Comparison of ENCODE assay signal across 8 mouse cellular contexts in the genomic region with DNA sequence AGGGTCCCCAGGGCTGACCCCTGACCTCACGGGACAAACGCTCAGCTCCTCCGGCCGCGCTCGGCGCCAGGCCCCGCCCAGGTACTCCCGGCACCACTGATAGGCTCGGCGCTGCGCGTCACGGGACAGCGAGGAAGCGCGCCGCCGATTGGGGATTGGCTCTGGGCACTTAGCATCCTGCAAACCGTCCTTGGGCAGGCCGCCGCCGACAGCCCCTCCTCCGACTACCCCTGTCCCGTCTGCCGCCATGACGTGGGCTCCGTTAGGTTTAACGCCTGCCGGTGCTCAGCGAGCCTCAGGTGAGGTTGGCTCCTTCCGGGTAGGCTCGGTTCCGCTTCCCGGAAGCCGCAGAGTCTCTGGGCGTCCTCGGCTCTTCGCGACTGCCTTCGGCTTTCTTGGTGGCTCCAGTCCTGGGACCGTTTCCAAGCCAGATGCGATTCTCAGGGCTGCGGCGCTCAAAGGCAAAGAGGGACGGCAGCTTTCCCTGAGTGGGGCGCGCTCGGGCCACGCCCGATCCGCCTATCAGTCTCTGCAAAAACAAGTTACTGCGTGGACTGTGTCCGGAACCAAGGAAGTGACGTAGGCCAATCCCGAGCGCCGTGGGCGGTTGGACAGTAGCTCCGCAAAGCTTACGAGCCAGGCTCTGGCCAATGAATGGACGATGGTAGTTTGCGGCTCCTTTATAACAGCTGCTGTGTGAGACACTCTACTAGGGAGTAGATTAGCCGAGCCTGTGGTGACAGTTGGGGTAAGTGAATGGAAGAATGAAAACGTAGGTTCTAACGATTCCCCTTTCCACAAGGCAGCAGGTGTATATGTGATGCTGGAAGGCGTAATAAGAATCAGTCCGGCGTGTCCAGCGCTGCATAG. TPM values are rescaled to one million over a fixed set of nuclear protein-coding genes. Genes with fewer than 3 reads are reported as not detected.
DNase-seq lines count a peak whose midpoint lies in the region; ATAC-seq and TF ChIP-seq lines count a peak whose summit lies in the region.

C730034F03Rik (plus strand) TSS at position 238 of the 870 bp plus-strand sequence.
Gm44502 (minus strand) TSS at position 345 of the 870 bp plus-strand sequence.
Chkb (minus strand) TSS at position 557 of the 870 bp plus-strand sequence.

- DNase-seq in MN1 (ENCODE audit: low spot score) = peak; percentile 97
- DNase-seq in cerebellum, adult 9-10 months = peak; percentile 94
- peak; percentile 93 for DNase-seq in hindbrain, embryonic 10.5 days (ENCODE audit: low spot score)
- DNase-seq in layer of hippocampus, adult 9-11 months = peak; percentile 97
- DNase-seq in lung, postnatal 0 days (ENCODE audit: low spot score) = peak; percentile 98
- peak; percentile 80 for DNase-seq in ovary, postnatal 14 days (ENCODE audit: low spot score)
- DNase-seq in thymus, postnatal 14 days = peak; percentile 94

- ATAC-seq in frontal cortex, adult (ENCODE audit: low TSS enrichment) = peak; percentile 97
- ATAC-seq in lung, postnatal 0 days = peak; percentile 95

- H3K4me1 ChIP-seq in hindbrain, embryonic 10.5 days (replicated peaks) = peaks cover 38% of the 10 kb centered on the region
- peaks cover 6% of the 10 kb centered on the region; the same call in 1 of the 2 replicates for H3K4me1 ChIP-seq in lung, postnatal 0 days (ENCODE audit: insufficient read depth, low read depth, low read length)

- H3K4me2 ChIP-seq in lung, postnatal 0 days (replicated peaks; ENCODE audit: low read depth, low read length) = peak within 1 kb of the TSS; percentile 98

- H3K4me3 ChIP-seq in hindbrain, embryonic 10.5 days = peak within 1 kb of the TSS; percentile 83
- peak within 1 kb of the TSS; percentile 86 for H3K4me3 ChIP-seq in lung, postnatal 0 days (ENCODE audit: low read depth, low read length)

- H3K36me3 ChIP-seq in hindbrain, embryonic 10.5 days = peaks cover 31% of the 10 kb centered on the region
- H3K36me3 ChIP-seq in lung, postnatal 0 days (ENCODE audit: insufficient read depth, low read length) = 0 out of 2 replicates have a peak, but pooled peaks cover 3% of the 10 kb centered on the region

- H3K9ac ChIP-seq in lung, postnatal 0 days (replicated peaks; ENCODE audit: low read depth) = peak within 1 kb of the TSS; percentile 95

- H3K27ac ChIP-seq in hindbrain, embryonic 10.5 days = peak within 1 kb of the TSS; percentile 97
- H3K27ac ChIP-seq in lung, postnatal 0 days (ENCODE audit: low read length) = peak within 1 kb of the TSS; percentile 98

- no peaks in the 10 kb centered on the region for H3K27me3 ChIP-seq in hindbrain, embryonic 10.5 days (ENCODE audit: insufficient read depth, poor library complexity, severe bottlenecking)
- no peaks in the 10 kb centered on the region for H3K27me3 ChIP-seq in lung, postnatal 0 days (replicated peaks; ENCODE audit: insufficient read depth, low read length)

- WGBS in hindbrain, embryonic 10.5 days = under 1% methylated on average over 70 of the region's 70 CpGs
- 3% methylated on average over 60 of the region's 70 CpGs for WGBS in lung, postnatal 0 days

- no peak for TF ChIP-seq CTCF in lung, postnatal 0 days (IDR thresholded peaks at IDR 0.05)

- no peaks in the 10 kb centered on the region for H3K9me3 ChIP-seq in hindbrain, embryonic 10.5 days
- H3K9me3 ChIP-seq in lung, postnatal 0 days (ENCODE audit: low read length) = no peaks in the 10 kb centered on the region

- TF ChIP-seq EP300 in lung, postnatal 0 days (IDR thresholded peaks at IDR 0.05) = no peak; the same call in 1 of the 2 replicates

RNA-seq across cellular contexts. Expression of gene C730034F03Rik, which starts in this region (rescaled TPM):
- 3.8 and 6.5 TPM in 2 replicates for polyA plus RNA-seq in hindbrain, embryonic 10.5 days (2016; fragmentation: Nextera tagmentation; extraction: Ambion mirVana)
- 2.2 and 3.0 TPM in 2 replicates for polyA plus RNA-seq in lung, postnatal 0 days (2015; fragmentation: Nextera tagmentation; extraction: Ambion mirVana)

RNA-seq across cellular contexts. Expression of gene Gm44502, which starts in this region (rescaled TPM):
- polyA plus RNA-seq in hindbrain, embryonic 10.5 days (2016; fragmentation: Nextera tagmentation; extraction: Ambion mirVana) = not detected in 2 replicates
- polyA plus RNA-seq in lung, postnatal 0 days (2015; fragmentation: Nextera tagmentation; extraction: Ambion mirVana) = not detected in 2 replicates

RNA-seq across cellular contexts. Expression of gene Chkb, which starts in this region (rescaled TPM):
- polyA plus RNA-seq in hindbrain, embryonic 10.5 days (2016; fragmentation: Nextera tagmentation; extraction: Ambion mirVana) = 50.9 and 64.1 TPM in 2 replicates
- 64.9 and 71.2 TPM in 2 replicates for polyA plus RNA-seq in lung, postnatal 0 days (2015; fragmentation: Nextera tagmentation; extraction: Ambion mirVana)

Comparison
In these comparisons a context has a peak if more than half of its experiments do, and no peak if none do; other contexts are left out.
1. Peak in every context shown above with its lines: DNase-seq, ATAC-seq, H3K4me3 ChIP-seq and H3K27ac ChIP-seq.